Mouse (Mus musculus) C2C12 (cell line): ENCODE data around the gene Gm13040.
"Not testable (repeated sequence)": the region's sequence is repeated elsewhere in the genome, so short reads cannot be mapped to it uniquely, and the experiment has no call there.

Experiments
- CTCF ChIP-seq: IDR thresholded peaks from one replicate; pipeline ENCODE4 v1.5.1; 2011; ENCODE audit not compliant: control insufficient read depth, insufficient read depth, insufficient read length
- FOSL1 ChIP-seq: IDR thresholded peaks from one replicate; pipeline ENCODE4 v1.8.0; 2011; ENCODE audit warnings: mild to moderate bottlenecking, low read length; ENCODE audit not compliant: poor library complexity, insufficient read depth, severe bottlenecking
- MAX ChIP-seq: IDR thresholded peaks from one replicate; pipeline ENCODE4 v1.6.1; 2011; ENCODE audit warnings: mild to moderate bottlenecking, control low read depth
- USF1 ChIP-seq: IDR thresholded peaks from one replicate; pipeline ENCODE4 v1.6.1; 2011; ENCODE audit warnings: low read depth, mild to moderate bottlenecking, control low read depth, moderate library complexity

DNA sequence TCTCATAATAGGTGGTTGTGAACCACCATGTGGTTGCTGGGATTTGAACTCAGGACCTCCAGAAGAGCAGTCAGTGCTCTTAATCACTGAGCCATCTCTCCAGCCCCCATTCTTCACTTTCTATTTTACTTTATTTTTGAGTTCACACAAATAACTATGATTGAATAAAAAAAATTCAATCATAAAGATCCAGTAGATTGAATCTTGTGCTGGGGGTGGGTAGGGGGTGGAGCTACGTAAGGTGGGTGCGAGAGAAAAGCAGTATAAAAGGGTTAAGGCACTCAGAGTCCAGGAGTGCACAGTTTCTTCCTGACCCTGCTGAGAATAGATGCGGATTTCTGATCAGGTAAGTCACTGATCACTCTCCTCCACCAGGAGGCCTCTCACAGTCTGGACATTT is 15.6 kb downstream of the Gm13040 start, which contains the start of the genes BC080695 and Gm13057:
- TF ChIP-seq CTCF, USF1, MAX, FOSL1: not testable (repeated sequence)
